Mouse (Mus musculus): Measurements from ENCODE around the gene Cblb.

Cblb gene

DNA sequence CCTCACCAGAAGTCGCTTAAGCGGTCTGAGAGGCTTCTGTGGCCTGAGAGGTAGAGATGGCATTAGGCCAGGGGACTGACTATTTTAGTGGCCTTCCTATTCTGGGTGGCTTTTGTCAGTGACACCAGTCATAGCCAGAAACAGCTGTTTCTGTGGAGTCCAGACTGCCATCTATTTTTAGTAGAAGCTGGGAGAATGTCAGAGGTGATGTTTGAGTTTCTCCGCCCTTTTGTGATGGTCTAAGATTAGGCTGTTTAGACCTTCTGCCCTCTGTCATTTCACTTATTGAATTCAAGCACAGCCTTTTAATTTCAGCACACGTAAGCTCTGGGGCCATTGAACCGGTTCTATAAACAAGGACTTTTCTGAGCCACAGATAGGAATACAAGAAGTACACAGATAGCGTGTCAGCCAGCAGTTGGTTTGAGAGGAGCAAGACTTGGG is 40.8 kb downstream of the Cblb start:
- DNase-seq (ENCODE audit: low spot score): no peak

DNA sequence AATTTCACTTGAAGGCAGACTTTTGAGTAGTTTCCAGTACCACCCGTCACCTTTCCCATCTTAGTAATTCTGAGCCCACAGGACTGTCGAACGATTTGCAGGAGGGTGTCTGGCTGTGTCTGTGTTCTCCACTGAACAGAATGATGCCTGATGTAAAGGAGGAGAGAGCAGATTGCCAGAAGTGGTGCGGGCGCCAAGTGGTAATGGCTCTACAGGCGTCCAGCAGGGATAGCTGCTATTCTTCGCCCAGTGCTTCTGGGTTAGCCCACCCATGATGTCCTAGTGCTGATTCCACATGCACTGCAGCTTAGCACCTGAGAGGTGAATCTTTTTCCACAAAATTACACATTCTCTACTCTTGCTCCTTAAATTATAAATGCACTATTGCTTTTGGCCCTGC is 45.6 kb downstream of the Cblb start:
- no peak for DNase-seq (ENCODE audit: low spot score)

DNA sequence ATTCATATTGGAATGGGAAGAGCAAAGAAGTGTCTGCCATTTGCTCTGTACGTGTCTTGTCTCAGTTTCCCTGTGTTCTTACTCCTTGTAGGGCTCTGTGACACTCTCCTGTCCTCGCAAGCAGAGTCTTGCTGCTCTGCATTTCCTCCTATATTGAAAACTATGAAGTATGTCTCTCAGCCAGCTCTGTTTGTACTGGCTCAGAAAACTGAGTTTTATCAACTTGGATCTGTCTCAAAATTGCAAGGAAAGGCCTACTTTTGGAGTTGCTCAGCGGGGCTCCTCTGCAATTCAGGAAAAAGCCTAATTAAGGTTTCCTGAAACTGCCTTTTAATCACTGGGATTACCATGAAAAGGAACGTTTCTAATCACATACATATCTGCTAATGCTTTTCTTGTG is 46.9 kb downstream of the Cblb start:
- no peak for DNase-seq (ENCODE audit: low spot score)

DNA sequence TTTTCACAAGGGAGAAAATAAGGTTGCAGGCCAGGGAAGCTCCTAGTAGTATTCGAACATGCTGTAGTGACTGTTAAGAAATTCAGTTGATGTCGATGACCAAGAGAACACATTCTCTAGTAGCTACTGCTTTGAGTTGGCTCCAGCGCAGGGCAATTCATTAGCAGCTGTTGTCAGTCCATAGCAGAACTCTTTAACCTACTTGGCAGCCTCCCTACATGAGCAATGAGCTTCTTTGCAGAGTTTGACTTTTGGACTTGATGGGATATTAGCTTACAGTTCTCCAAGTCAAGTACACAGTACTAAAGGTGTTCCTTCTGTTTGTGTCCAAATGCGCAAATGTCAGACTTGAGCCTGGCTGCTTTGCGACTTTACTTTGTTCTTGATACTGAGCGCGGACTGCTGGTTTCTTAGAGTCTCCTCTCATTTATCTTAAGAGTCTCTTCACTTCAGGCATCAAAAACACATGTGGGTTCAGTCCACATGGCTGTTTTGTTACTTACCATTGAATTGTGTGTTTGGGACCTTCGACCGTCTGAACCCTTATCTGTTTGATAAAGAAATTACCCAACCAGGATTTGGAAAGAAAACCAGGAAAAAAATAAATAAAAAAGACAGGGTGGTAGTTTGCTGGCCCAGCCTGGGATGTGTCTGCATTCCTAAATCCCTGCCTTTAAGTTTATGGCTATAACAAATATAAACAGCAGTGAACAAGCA is 47.9 kb downstream of the Cblb start:
- DNase-seq (ENCODE audit: low spot score): no peak

DNA sequence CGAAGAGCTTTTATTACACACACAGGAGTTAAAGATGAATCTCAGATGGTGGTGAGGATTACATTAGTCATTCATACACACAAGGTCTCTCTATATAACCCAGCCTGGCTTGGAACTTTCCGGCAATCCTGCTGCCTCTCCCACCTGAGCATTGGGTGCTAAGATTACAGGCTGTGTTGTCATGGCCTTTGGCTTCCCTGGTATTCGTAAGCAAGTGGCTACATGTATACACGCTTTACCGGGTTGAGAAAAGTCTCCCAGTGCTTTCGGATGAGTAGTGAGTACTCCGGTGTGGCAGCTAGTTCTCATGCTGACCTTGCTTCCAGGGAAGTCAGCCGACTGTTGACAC is 48.4 kb downstream of the Cblb start:
- DNase-seq (ENCODE audit: low spot score): no peak

DNA sequence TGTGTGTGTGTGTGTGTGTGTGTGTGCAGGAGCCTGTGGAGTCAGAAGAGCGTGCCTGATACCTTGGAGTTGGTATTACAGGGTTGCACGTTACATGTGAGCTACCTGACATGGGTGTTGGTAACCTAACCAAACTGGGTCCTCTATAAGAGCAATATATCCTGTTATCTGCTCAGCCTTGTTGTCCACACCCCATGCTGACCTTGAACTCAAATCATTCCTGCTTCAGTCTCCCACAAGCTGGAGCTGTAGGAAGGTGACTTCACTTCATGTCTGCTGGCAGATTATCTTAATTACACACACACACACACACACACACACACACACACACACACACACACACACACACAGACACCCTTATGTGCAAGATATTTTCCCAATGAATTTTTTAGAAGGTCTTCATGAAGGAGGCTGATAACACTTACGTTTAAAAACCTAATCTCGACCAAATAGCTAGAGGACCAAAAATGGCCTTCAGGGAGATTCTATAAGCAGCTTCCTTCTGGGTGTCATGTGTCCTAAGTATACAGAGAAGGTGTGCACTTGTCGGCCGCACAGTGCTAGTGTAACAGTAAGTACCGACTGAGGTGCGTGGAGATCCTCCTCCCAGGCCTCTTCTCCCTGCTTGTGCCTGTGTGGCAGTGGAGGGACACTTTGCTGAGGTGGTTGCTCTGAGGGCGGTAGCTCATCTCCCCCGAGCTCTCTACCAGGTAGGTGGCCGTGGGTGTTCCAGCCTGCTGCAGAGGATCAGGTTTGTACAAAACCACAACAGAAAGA is 49.8 kb downstream of the Cblb start:
- no peak for DNase-seq (ENCODE audit: low spot score)

DNA sequence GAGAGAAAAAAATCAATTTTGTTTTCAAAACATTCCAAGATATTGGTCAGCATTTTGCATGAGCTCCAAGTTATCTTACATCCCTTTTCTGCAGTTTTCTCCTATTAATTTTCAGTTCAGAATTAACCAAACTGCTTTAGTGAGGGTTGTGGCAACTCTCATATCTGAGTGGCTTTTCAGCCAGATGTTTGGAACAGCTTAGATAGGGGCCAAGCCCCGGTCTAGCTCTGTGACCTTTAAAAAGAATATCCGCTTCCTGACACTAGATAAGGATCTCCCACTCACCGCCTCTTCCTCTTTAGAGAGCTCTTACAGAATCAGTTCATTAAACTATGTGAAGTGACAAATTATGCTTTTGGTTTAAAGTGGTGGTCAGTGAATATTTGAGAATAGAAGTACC is 50.7 kb downstream of the Cblb start:
- DNase-seq (ENCODE audit: low spot score): no peak

DNA sequence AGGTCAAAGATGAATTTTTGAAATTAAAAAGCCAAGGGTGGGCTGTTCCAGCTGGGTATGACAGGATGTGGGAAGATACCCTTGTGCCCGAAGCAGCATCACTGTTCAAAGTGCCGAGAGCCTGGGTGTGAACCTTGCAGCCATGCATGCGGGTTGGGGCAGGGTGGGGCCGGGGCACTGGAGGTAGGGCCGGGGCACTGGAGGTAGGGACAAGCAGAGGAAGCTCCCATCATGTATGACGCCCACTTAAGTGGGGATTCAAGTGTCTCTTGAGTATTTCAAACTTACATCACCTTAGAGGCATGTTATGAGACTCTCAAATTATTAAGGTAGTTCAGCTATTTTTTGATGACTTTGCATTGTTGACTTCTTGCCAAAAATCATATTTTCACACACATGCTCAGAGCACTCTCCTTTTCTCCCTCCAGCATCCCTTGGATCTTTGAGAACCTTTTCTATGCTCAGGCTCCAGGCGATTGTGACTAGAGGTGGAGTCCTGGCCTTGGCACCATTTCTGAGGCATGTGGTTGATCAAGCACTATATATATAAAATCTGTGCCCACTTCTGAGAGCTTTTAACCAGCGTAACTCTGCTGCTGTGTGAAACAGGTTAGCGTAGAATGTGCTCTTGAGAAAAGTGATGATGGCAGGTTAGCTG is 55.9 kb downstream of the Cblb start:
- no peak for DNase-seq (ENCODE audit: low spot score)

DNA sequence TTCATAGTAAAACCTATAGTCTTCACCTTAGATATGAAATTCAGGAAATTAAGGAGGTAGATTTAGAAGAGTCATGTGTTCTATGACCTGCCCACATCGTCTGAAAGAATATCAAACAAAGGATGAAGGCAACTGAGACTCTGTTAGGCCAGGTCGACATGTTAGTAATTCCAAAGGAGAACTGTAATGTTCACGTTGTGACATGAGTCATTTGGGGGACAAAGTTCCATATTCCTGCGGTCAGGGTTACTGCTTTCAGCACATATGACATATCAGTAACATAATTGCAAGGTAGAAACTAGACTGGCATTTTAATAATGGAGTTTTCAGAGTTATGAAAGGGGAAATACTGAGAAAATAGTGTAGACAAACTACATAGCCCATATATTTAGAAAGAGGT is 58.3 kb downstream of the Cblb start:
- no peak for DNase-seq (ENCODE audit: low spot score)

DNA sequence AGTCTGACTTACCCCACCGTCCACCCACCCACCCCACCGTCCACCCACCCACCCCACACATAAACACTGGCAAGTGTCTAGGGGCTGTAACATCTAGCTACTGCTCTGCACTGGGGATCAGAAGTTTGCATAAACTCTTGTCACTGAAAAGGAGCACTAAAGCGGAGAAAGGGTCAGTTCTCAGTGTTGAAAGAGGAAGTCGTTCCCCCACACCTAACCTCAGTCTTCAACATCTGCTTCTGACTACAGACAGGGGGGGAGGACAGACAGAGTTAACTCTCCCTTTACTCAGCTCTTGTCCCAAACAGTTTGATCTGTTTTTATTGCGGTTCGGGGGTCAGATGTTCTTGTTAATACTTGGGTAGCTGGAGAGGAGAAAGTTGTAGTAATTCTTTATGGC is 59.9 kb downstream of the Cblb start:
- no peak for DNase-seq (ENCODE audit: low spot score)

DNA sequence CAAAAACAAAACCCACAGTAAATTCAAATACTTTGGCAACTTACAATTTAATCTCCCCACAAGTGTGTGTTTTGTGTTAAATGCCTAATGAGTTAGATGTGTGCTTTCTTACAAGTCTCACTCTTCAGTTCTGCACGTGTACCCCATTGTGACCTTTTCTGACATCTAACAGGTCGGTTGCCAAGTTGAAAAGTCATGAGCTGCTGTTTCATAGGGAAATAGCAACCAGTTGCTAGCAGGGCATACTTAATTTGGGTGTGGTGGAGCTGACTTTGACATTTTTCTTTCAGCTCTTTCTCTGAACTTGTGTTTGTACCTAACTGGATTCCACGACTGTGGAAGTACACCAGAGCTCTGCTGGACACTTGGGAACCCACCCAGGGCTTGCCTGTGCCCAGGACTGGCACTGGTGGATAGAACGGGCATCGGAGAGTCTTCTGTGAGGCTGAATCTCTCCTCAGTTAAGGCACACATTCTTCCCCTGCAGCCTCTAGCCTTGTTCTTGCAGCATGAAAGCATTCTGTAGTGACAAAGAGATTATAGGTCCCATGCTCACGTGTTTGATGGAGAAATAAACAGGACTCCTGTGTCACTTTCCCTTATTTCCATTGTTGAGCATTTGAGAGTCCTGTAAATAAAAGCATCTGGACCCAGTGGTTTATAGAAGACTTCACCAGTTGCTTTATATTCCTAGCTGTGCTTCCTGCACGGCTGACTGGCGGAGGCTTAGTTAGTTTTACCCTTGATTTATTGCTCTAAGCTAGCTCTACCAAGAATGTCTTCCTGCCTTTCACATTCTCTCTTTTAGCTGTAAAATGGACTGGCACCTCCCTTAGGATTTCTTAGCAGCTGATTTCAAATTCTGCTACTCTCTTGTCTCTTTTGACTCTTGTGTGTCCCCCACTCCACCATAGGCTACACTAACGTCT is 62.6 kb downstream of the Cblb start:
- no peak for DNase-seq (ENCODE audit: low spot score)

DNA sequence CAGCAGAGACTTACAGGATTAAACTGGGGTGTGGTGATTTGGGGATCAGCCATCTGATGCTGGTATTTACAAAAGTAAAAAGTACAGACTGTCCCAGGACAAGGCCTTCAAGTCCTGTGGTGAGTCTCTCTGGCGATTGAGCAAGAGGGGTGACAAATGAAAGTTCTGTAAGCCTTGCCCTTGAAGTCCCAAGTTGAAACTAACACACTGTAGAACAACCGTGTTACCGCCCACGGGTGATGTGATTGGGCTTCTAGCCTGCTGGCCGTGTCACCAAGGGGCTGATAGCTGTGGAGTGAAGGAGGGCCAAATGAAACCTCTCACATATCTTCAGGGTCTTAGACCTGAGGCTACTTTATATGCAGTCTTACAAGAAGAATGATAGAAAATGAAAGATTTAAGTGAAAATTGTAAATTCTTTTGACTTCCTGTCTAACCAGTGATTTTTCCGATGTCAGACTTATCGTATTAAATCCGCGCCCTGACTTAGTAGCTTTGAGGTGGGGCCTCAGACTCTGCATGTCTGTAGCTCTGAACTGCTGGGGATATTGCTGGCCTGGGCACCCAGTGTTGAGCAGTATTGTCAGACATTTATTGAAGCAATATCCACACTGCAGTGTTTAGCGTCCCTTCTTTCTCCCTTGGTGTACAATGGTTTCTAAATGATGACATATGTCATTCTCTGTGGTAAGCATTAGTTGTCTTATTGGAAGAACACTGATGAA is 63.9 kb downstream of the Cblb start:
- DNase-seq (ENCODE audit: low spot score): no peak

DNA sequence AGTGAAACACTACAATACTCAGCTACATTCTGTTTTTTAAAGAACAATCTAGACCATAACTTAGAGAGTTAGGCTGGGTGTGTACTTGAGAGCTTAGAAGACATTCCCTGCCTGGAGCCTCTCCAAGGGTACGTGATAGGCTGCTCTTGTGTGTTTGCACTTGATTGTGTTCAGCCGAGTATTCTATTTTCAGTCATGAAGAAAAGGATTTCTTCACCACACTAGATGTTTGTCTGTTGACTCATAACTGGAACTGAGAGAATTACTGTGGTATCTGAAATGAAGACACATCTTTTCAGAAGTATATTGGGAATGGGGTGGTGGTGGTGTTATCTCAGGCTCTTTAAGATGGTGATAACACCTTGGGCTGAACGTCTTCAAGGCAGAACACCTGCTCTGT is 64.6 kb downstream of the Cblb start:
- no peak for DNase-seq (ENCODE audit: low spot score)

DNA sequence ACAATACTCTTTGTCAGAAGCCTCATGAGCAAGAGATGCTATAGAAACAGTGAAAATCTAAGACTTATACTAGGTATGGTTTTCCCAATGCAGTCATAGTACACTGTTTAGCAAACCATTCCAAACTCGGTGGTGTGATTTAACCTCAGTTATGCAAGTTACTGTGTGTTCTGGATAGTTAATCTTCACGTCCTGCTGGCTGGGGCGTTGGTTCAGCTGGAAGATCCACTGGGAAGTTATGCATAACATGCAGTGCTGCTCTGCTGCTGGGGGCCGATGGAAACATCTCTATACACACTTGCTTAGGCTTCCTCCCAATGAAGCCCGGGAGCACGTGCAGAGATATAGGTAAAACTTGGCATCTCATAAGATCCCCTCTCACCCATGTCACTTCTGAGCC is 69.4 kb downstream of the Cblb start:
- DNase-seq (ENCODE audit: low spot score): no peak

DNA sequence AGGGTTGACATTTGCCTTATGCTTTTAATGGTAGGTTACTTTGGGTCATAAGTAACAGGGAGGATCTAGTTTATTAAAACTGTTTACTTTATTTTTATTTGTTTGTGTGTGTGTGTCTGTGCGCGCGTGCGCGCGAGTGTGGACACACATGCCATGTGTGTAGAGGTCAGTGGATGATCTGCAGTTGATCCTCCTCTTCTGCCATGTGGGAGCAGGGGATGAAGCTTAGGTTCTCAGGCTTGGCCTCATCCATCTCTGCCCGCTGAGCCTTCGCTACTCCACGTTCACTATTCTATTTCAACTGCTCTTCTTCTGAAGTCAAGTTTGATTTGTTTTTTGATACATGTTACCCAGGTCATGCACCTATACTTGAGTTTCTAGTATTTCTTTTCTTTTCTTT is 73.6 kb downstream of the Cblb start:
- no peak for DNase-seq (ENCODE audit: low spot score)

DNA sequence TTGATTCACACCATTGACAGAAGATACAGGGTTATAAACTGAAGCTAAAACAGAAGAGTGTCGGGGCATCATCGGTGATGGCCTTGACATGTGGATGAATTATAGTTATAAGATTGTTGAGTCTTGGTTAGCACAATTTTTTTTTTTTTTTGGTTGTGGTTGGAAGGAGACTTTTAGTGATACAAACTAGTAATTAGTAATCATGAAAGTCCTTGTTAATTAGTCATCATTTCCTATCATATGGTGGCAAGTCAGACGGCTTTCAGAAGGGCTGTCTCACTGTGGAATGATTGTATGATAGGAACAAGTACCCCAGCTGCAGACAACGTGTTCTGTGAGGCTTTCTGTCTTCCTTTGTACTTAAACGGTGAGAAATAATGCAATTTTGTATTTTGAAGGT is 76.8 kb downstream of the Cblb start:
- DNase-seq (ENCODE audit: low spot score): no peak

DNA sequence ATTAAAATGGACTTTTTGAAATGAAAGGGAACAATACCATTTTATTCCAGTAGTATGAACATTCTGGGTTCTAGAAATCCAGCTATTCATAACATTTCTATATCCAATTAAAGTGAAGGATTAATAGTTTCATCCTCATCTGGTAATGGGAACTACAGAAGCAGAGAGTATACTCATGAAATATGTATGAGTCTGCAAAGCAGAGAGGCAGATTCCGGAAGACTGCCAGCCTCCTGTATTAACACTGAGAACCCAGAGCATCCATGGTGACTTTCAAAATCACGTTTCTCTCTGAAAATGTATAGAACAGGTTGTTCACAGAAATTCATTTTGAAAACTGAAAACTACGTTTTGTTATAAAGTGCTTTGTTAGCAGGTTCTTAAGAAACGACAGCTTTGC is 83.4 kb downstream of the Cblb start:
- no peak for DNase-seq (ENCODE audit: low spot score)

DNA sequence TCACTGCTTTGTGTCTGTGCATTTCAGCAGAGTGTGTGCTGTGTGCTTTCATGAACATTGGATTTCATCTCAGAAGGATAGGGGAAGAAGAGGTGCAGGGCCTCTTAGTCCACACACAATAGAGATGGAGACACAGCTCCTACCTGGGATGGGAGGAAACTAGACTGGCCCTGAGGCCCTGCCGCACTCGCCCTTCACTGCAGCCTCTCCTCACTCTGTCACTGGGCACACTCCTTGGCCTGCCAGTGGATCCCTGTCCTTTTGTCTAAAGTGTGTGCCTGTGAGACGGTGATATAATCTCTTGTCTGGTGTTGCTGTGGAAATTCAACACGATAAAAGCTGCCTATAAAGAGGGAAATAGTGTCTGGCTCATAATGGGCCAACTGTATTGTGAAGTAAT is 88.0 kb downstream of the Cblb start:
- no peak for DNase-seq (ENCODE audit: low spot score)

DNA sequence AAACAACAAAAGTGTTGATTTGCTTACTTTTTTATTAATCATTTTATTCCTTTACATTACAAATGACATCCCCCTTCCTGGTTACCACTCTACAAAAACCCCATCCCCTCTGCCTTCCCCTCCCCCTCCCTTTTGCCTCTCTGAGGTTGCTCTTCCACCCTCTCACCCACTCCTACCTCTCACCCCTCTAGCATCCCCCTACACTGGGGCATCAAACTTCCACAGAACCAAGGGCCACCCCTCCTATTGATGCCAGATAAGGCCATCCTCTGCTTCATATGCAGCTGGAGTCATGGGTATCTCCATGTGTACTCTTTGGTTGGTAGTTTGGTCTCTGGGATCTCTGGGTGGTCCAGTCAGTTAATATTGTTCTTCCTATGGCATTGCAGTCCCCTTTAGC is 93.9 kb downstream of the Cblb start:
- DNase-seq (ENCODE audit: low spot score): no peak

DNA sequence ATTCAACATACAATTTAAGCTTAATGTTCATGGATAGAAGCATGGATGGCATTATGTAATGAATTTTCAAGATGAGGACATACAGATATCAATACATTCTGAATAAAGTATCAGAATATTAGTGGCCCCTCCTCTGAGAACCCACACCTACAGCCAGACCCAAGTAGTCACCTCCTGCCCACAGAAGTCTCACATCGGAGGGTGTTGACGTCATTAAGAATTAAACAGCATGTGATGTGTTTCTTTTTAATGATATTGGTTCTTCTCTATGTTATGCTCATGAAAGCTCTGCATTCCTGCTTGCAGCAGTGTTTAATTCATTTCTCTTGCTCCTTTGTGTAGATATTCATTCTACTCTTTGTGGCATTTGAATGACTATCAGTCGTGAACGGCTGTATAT is 94.9 kb downstream of the Cblb start:
- no peak for DNase-seq (ENCODE audit: low spot score)

DNA sequence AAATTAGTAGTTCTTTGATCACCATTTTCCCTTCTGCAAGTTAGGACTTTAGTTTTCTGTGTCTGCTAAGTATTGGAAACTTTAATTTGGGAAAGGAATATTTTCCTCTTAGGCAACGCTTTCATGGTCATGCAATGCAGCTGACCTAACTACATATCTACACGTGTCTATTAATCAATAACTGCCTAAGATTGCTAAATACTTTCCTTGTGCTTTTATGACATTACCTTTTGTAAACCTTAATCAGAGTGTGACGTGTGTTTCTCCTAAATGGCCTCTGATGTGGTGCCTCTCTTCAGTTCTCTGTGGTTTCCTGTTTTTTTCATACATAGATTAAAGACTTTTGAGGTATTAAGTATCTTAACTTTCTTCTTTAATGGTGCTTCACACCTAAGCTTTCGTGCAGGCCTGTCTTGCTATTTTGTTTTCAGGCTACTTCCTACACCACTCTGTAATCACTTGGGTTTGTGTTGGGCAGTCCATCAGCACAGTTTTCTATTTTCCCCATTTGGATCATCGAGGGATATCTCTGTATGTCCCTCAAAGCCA is 98.4 kb downstream of the Cblb start:
- no peak for DNase-seq (ENCODE audit: low spot score)
